1 mouse cellular context compared by ENCODE assay signal in genomic region chr2:77177472-77177871, GRCm38 (mm10).
TF ChIP-seq lines count a peak whose summit lies in the region.

No protein-coding gene starts in this region.

TF ChIP-seq in MEL, 35 proteins besides CTCF, POLR2A, EP300 and RAD21 (continued from another document):
- TF ChIP-seq ZKSCAN1 (IDR thresholded peaks at IDR 0.05; ENCODE audit: low read depth, low read length) = no peak
- TF ChIP-seq UBTF (IDR thresholded peaks at IDR 0.05; ENCODE audit: borderline replicate concordance, insufficient read depth, low read depth, low read length) = no peak
- peak; percentile 35 for TF ChIP-seq TAL1 (IDR thresholded peaks at IDR 0.05; ENCODE audit: low read length)
- no peak for TF ChIP-seq MAX (IDR thresholded peaks at IDR 0.05; ENCODE audit: low read length)
- no peak for TF ChIP-seq HCFC1 (IDR thresholded peaks at IDR 0.05; ENCODE audit: low read depth, low read length)
- no peak for TF ChIP-seq GABPA (IDR thresholded peaks at IDR 0.05; ENCODE audit: low read depth, low read length)
- TF ChIP-seq BHLHE40 (IDR thresholded peaks at IDR 0.05; ENCODE audit: borderline replicate concordance, low read depth, low read length) = no peak
- TF ChIP-seq RCOR1 (IDR thresholded peaks at IDR 0.05; ENCODE audit: low read depth, low read length) = no peak
- peak; percentile 40; the same call in 1 of the 2 replicates for TF ChIP-seq MAZ (IDR thresholded peaks at IDR 0.05; ENCODE audit: low read depth, low read length)
- TF ChIP-seq GATA1 (IDR thresholded peaks at IDR 0.05; ENCODE audit: low read depth, low read length) = peak; percentile 9; the same call in 1 of the 2 replicates
- TF ChIP-seq NELFE (IDR thresholded peaks at IDR 0.05; ENCODE audit: low read depth, low read length) = no peak
